Mouse (Mus musculus) stomach, embryonic 14.5 days (tissue): Measurements from ENCODE around the gene Rbm33. TPM values are rescaled to one million over a fixed set of nuclear protein-coding genes. Genes with fewer than 3 reads are reported as not detected.
A peak's percentile ranks its signal among the peaks of the same experiment; 100 is the strongest.

ENCODE experiments used
- ATAC-seq: fragments of 200-750 bp; cut with Nextera tagmentation; 2 replicates; pipeline ENCODE4 v1.8.0; 2017; ENCODE audit warnings: low read depth, moderate TSS enrichment; ENCODE audit not compliant: insufficient number of reproducible peaks, insufficient read depth, low FRiP score
- H3K27ac ChIP-seq: fragments of 300-500 bp; sonication (generic); 2 replicates; pipeline ENCODE4 v1.5.1; 2014; ENCODE audit warnings: mild to moderate bottlenecking, low read length, moderate library complexity, mixed read lengths
- H3K27me3 ChIP-seq: fragments of 300-500 bp; sonication (generic); 2 replicates; pipeline ENCODE4 v1.6.1; 2014; ENCODE audit warnings: low read length, control low read depth, mixed read lengths; ENCODE audit not compliant: control insufficient read depth, insufficient read depth
- H3K36me3 ChIP-seq: fragments of 300-500 bp; sonication (generic); 2 replicates; pipeline ENCODE4 v1.6.1; 2014; ENCODE audit warnings: mild to moderate bottlenecking, control low read depth, low read length, moderate library complexity, mixed read lengths; ENCODE audit not compliant: control insufficient read depth, insufficient read depth
- H3K4me1 ChIP-seq: fragments of 300-500 bp; sonication (generic); 2 replicates; pipeline ENCODE4 v1.6.1; 2014; ENCODE audit warnings: low read length, control low read depth, mixed read lengths; ENCODE audit not compliant: control insufficient read depth, insufficient read depth
- H3K4me2 ChIP-seq: fragments of 300-500 bp; sonication (generic); replicated peaks from 2 replicates; pipeline ENCODE4 v1.6.1; 2014; ENCODE audit warnings: low read depth, low read length, control low read depth
- H3K4me3 ChIP-seq: fragments of 300-500 bp; sonication (generic); 2 replicates; pipeline ENCODE4 v1.5.1; 2014; ENCODE audit warnings: low read depth, low read length, control low read depth
- H3K9ac ChIP-seq: fragments of 300-500 bp; sonication (generic); replicated peaks from 2 replicates; pipeline ENCODE4 v1.6.1; 2014; ENCODE audit warnings: low read depth, mild to moderate bottlenecking, control low read depth, low read length, moderate library complexity, mixed read lengths
- H3K9me3 ChIP-seq: fragments of 300-500 bp; sonication (generic); 2 replicates; pipeline ENCODE4 v1.6.1; 2016; ENCODE audit warnings: low read depth, low read length, control low read depth; ENCODE audit not compliant: control insufficient read depth
- WGBS: fragments of 180-500 bp; shearing (Covaris S2); extraction: QIAGEN DNeasy Blood & Tissue Kit; methylation state at CpG from one replicate; pipeline ENCODE4 v1.1.7; 2014; 5-methylcytosine and 5-hydroxymethylcytosine counted together
- polyA plus RNA-seq: library from polyadenylated mRNA; unstranded; fragments of >200 nt; fragmentation: Nextera tagmentation; extraction: Ambion mirVana; gene quantifications from 2 replicates; pipeline ENCODE4 v1.2.1, GENCODE M21; 2014

Rbm33 gene
- polyA plus RNA-seq, 1 experiment from 2014 or later = 27.4 TPM

DNA sequence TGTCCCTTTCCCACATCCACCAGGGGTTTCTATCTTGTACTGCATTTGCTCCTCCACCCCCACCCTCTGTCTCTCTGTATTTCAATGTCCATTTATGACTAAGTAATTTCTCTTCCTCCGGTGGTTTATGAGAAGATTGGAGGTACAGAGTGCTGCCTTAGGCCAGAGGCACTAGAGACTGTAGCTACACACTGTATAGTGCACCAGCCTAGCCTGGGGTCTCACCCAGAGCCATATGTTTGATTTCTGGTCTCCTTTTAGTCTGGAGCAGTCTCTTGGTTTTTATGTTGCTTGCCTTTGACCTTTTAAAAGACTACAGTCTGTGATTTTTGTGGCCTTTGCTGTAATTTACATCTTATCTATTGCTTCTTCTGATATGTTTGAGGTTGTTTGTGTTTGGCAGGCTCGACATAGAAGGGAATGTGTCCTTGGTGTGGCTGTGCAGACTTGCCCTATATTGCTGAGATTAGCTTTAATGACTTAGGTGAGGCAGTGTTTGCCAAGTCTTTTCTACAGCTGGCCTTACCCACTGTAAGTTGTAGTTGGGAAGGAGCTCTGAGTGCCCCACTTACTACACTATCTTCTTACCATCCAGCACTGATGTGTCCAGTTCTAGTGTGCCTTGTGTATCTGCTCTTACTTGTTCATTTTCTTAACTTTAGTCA is 82.7 kb downstream of the Rbm33 start:
- peak; percentile 69; the same call in 1 of the 2 replicates for ATAC-seq
- H3K9me3 ChIP-seq = no peaks in the 10 kb centered on the region
- H3K9ac ChIP-seq = no peak overlapping the region
- 0 out of 2 replicates have a peak, but pooled peaks cover 4% of the 10 kb centered on the region for H3K36me3 ChIP-seq
- H3K27ac ChIP-seq = peak overlapping the region; percentile 41; the same call in 1 of the 2 replicates
- H3K27me3 ChIP-seq = no peaks in the 10 kb centered on the region
- no peak overlapping the region for H3K4me3 ChIP-seq
- H3K4me2 ChIP-seq = no peak overlapping the region
- peaks cover 7% of the 10 kb centered on the region; the same call in 1 of the 2 replicates for H3K4me1 ChIP-seq
- WGBS = 57% methylated on average over 2 of the region's 2 CpGs

DNA sequence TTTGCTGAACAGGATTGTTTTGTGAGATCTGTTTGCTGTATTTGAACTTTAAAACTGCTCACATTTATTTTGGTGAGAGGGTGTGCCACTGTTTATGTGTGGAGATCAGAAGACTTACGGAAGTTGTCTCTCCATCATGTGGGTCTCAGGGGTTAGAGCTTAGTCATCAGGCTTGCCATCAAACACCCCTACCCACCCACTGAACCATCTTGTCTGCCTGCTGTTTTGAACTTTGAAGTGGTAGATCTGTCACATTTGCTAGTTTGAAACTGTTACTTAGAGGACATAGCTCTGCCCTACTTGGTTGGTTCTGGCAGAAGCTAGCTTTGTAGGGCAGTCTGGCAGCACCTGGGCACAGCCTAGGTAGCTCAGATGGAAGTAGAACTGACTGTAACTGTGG is 85.8 kb downstream of the Rbm33 start:
- H3K4me3 ChIP-seq = no peak overlapping the region
- no peaks in the 10 kb centered on the region for H3K27me3 ChIP-seq
- H3K4me1 ChIP-seq = peaks cover 7% of the 10 kb centered on the region; the same call in 1 of the 2 replicates
- H3K27ac ChIP-seq = no peak overlapping the region
- no peak for ATAC-seq
- H3K4me2 ChIP-seq = no peak overlapping the region
- no peaks in the 10 kb centered on the region for H3K9me3 ChIP-seq
- 77% methylated on average over 1 of the region's 1 CpGs for WGBS
- peaks cover 7% of the 10 kb centered on the region for H3K36me3 ChIP-seq
- no peak overlapping the region for H3K9ac ChIP-seq

DNA sequence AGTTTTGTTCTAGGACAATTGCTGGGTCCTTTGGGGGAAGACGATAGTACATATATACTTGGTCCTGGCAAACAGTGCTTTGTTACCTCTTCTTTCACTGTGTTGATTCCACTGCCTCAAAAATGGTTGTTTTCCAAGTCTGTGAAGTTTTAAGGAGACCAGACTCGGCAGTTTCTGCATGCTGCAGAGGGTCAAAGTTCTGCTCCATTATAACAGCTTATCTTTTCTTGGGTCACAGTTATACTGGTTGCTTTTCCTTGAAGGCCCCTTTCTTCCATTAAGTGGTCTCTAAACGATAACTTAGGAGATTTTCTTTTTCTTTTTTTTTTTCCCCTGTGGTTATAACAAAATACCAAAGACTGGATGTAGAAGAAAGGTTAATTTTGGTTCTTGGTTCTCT is 89.7 kb downstream of the Rbm33 start:
- peaks cover 22% of the 10 kb centered on the region for H3K36me3 ChIP-seq
- no peak overlapping the region for H3K4me3 ChIP-seq
- 70% methylated on average over 3 of the region's 3 CpGs for WGBS
- no peaks in the 10 kb centered on the region for H3K27me3 ChIP-seq
- H3K4me2 ChIP-seq = no peak overlapping the region
- H3K4me1 ChIP-seq = 0 out of 2 replicates have a peak, but pooled peaks cover 4% of the 10 kb centered on the region
- H3K9me3 ChIP-seq = no peaks in the 10 kb centered on the region
- no peak for ATAC-seq
- H3K27ac ChIP-seq = no peak overlapping the region
- no peak overlapping the region for H3K9ac ChIP-seq

DNA sequence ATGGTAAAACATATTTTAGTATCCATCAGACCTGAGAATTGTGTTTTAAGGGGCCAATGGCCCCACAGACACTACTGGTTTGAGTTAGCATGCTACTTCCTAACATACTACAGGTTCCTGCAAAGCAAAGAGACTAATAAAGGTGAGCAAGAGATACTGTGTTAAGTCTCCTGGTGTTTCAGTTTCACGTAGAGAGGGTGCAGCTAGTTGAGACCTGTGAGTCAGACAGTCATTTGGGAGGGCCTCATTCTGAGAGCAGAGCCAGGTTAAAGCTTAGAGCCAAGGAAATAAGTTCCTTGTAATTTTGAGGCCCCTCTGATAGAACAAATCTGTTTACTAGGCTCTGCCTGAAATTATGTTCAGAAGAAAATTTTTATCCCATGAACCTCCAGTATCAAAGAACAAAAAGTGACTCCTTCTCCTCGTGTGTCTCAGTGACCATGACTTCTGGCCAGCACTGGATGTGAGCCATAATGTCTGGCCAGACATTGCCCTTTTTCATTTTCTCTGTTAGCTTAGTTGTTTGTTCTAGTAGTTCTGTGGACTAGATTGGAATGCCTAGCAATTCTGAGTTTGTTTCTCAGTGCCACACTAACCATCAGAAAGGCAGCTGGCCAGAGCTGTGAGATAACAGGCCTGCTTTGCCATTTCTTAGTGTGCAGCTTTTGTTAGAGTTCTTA is 95.2 kb downstream of the Rbm33 start:
- Histone ChIP-seq H3K4me2 (no peak overlapping the region), H3K4me1 (no peaks in the 10 kb centered on the region), H3K27me3 (no peaks in the 10 kb centered on the region), H3K9me3 (no peaks in the 10 kb centered on the region), H3K4me3 (no peak overlapping the region), H3K9ac (no peak overlapping the region), H3K27ac (no peak overlapping the region), H3K36me3 (peaks cover 61% of the 10 kb centered on the region)
- WGBS = 93% methylated on average over 2 of the region's 2 CpGs
- no peak for ATAC-seq

DNA sequence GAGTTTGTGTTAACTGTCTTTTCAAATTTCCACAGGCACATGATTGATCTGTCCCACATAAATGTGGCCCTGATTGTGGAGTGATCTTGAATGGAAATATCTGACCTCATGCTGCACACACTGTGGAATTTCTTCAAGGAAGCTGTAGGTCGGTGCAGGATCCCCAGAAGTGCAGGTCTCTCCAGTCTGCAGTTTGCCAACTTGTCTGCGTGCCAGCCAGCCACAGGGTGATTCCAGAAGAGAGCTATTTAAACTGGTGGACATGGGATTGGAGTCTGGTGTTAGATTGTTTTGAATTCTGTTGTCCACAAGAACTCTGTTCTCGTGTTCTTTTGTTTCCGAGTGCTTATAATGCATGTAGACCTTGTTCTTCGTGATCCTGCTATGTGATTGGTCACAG is 96.6 kb downstream of the Rbm33 start:
- H3K9ac ChIP-seq = no peak overlapping the region
- no peak overlapping the region for H3K4me2 ChIP-seq
- H3K27ac ChIP-seq = no peak overlapping the region
- 83% methylated on average over 5 of the region's 5 CpGs for WGBS
- ATAC-seq = no peak
- no peaks in the 10 kb centered on the region for H3K9me3 ChIP-seq
- H3K4me1 ChIP-seq = no peaks in the 10 kb centered on the region
- no peak overlapping the region for H3K4me3 ChIP-seq
- peaks cover 63% of the 10 kb centered on the region for H3K36me3 ChIP-seq
- H3K27me3 ChIP-seq = no peaks in the 10 kb centered on the region

DNA sequence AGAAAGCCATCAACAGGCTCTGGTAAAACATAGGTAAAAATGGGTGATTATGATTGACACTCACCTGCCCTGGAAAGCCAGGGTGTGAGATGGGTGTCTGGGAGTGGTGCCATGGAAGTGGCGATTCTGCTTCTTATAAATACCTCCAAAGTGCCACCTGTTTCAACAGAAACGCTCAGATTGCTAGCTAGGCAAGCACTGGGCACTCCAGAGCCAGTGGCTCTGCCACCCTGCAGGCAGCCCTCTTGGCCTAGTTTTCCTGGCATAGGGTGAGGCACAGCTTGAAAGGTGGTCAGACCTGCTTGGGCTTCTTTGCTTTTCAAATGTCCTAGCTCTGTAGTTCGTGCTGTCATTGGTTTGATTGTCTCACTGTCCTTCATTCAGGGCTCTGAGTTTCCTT is 97.2 kb downstream of the Rbm33 start:
- Histone ChIP-seq H3K27ac (no peak overlapping the region), H3K4me3 (no peak overlapping the region), H3K36me3 (peaks cover 65% of the 10 kb centered on the region), H3K27me3 (no peaks in the 10 kb centered on the region), H3K4me2 (no peak overlapping the region), H3K9me3 (no peaks in the 10 kb centered on the region), H3K9ac (no peak overlapping the region), H3K4me1 (no peaks in the 10 kb centered on the region)
- 83% methylated on average over 3 of the region's 3 CpGs for WGBS
- ATAC-seq = no peak

DNA sequence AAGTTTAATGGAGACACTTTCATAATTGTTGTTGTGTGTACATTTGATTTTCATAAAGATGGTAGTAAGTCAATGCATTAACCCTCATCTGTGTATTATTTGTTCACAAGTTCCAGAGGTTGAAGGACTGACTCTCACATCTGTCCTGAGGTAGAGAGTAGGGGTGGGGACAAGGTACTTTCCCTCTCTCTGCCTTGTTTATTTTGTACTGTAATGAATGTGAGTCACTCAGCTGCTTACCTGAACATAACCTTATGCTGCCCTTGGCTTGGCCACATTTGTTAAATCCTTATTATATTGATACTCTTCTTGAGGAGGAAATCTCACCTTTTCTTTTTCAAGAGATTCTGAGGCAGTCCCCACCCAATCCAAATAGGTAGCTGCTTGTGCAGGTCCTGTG is 99.1 kb downstream of the Rbm33 start:
- no peak overlapping the region for H3K4me3 ChIP-seq
- H3K4me1 ChIP-seq = no peaks in the 10 kb centered on the region
- peaks cover 62% of the 10 kb centered on the region for H3K36me3 ChIP-seq
- no peak overlapping the region for H3K4me2 ChIP-seq
- H3K27me3 ChIP-seq = no peaks in the 10 kb centered on the region
- no peaks in the 10 kb centered on the region for H3K9me3 ChIP-seq
- H3K9ac ChIP-seq = no peak overlapping the region
- no peak overlapping the region for H3K27ac ChIP-seq
- ATAC-seq = no peak

DNA sequence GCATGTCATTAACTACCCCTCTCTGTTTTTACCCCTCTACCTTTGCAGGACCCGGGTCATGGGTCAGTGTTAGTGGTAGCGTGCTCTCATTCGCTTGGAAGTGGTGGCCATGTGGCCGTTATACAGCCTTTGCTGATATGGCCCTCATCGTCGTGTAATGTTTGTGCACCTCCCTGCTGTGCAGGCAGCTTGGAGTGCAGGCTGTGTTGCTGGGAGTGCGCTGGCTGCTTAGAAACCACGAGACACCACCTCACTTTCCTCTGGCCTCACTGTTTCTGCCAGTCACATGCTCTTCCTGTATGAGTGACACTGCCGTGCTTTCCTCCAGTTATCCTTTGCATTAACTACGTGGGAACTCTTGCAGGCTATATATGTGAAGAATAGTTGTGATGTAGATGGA is 101.8 kb downstream of the Rbm33 start:
- Histone ChIP-seq H3K4me3 (no peak overlapping the region), H3K27ac (no peak overlapping the region), H3K36me3 (peaks cover 42% of the 10 kb centered on the region), H3K9ac (no peak overlapping the region), H3K4me2 (no peak overlapping the region), H3K4me1 (no peaks in the 10 kb centered on the region), H3K9me3 (no peaks in the 10 kb centered on the region), H3K27me3 (no peaks in the 10 kb centered on the region)
- 86% methylated on average over 10 of the region's 10 CpGs for WGBS
- no peak for ATAC-seq
